Mouse (Mus musculus): Measurements from ENCODE around the gene Ddx58.

- TF ChIP-seq CTCF (IDR thresholded peaks at IDR 0.05; ENCODE audit: extremely low read depth, insufficient read length, insufficient replicate concordance, low read depth, low read length) (no peak), POLR2A (IDR thresholded peaks at IDR 0.05; ENCODE audit: low read depth, low read length) (no peak)
These were observed 37.4 kb downstream of the Ddx58 start for GRCm38 (mm10) chr4:40202205-40202604.

All from small intestine, adult 2 months (tissue).